Mouse (Mus musculus): ENCODE measurements around the gene Nsf. TPM values are rescaled to one million over a fixed set of nuclear protein-coding genes. Genes with fewer than 3 reads are reported as not detected.

The Nsf gene
- polyA plus RNA-seq, 1 experiment from 2014 or later: 178 TPM

DNA sequence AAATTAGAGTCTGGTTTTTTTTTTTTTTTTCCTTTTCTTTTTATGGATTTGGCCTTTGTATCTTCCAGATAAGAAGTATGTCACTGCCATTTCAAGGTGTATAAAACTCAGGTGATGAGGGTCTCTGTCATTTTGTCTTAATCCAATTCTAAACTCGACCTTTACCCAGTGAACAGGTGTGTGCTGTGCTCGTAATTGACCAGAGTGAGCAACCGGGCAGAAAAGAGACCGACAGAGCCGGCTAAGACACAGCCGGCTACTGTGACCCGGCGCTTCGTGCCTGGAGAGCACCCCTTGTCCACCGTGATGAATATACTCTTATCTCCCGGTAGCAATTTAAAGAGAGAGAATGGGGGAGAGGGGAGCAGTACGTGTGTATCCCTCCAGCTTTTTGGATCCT is 44.5 kb downstream of the Nsf start:
- peaks cover 56% of the 10 kb centered on the region for H3K36me3 ChIP-seq (replicated peaks; ENCODE audit: control insufficient read depth, insufficient read depth)
- no peak overlapping the region for H3K27ac ChIP-seq
- no peak for DNase-seq (ENCODE audit: low spot score)
- H3K27me3 ChIP-seq (ENCODE audit: control insufficient read depth, insufficient read depth, low read length): no peaks in the 10 kb centered on the region
- H3K9me3 ChIP-seq (ENCODE audit: control insufficient read depth, low read length): no peaks in the 10 kb centered on the region
- no peaks in the 10 kb centered on the region for H3K4me1 ChIP-seq (replicated peaks; ENCODE audit: control insufficient read depth, insufficient read depth, low read length)
- WGBS: 79% methylated on average over 12 of the region's 12 CpGs
- H3K9ac ChIP-seq: no peak overlapping the region
- no peak overlapping the region for H3K4me3 ChIP-seq (replicated peaks; ENCODE audit: low read length)
- H3K4me2 ChIP-seq (replicated peaks): no peak overlapping the region
- ATAC-seq (ENCODE audit: low FRiP score): no peak

DNA sequence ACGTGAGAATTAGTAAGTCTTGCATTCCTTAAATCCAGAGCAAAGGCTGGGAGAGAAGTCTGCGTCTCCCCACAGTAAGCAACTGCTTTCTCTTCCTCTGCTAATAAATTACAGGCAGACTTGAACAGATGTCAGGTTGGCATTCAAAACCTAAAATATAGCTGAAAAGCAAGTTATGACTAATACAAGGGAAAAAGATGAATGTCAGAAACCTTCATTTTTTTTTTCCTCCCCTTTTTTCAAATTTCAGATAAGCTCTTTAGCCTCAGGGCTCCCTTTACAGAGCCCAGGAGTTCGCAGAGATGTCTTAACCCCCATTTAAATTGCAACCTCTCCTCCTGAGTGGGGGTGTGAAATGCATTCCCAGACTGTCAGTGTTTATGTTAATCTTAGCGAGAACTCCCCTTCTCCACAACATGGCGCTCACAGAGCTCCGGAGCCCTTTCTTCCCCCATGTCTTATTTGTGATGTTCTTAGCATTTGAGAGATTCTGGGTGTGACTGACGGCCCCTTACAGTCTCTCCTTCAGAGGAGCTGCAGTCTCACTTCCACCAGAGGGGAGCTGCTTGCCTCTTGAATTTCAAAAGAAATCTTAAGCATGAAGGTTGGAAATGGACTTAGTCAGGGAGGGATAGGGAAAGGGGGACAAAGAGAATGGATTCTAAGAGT is 47.7 kb downstream of the Nsf start:
- Histone ChIP-seq H3K27me3 (ENCODE audit: control insufficient read depth, insufficient read depth, low read length) (no peaks in the 10 kb centered on the region), H3K4me2 (replicated peaks) (no peak overlapping the region), H3K27ac (no peak overlapping the region), H3K4me1 (replicated peaks; ENCODE audit: control insufficient read depth, insufficient read depth, low read length) (no peaks in the 10 kb centered on the region), H3K9me3 (ENCODE audit: control insufficient read depth, low read length) (no peaks in the 10 kb centered on the region), H3K4me3 (replicated peaks; ENCODE audit: low read length) (no peak overlapping the region), H3K9ac (no peak overlapping the region), H3K36me3 (replicated peaks; ENCODE audit: control insufficient read depth, insufficient read depth) (peaks cover 55% of the 10 kb centered on the region)
- no peak for DNase-seq (ENCODE audit: low spot score)
- no peak for ATAC-seq (ENCODE audit: low FRiP score)
- WGBS: 44% methylated on average over 7 of the region's 7 CpGs

DNA sequence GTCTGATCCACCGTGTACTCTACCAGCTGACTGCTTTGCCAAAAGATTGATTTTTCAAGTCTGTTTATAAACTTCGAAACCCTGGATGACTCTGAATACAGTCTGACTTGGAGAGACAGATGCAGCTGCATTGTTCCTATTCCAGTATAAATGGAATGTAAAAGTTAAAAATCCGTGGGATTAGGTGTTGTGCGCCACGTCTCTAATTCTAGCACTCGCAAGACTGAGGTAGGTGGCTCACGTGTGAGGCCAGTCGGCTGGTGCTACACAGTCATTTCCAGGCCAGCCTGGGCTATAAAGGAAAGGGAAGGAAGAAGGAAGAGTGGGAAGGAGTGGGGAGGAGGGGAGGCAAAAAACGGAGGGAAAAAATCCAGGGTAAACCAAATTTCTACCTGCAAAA is 48.4 kb downstream of the Nsf start:
- no peak overlapping the region for H3K9ac ChIP-seq
- H3K27me3 ChIP-seq (ENCODE audit: control insufficient read depth, insufficient read depth, low read length): no peaks in the 10 kb centered on the region
- H3K4me3 ChIP-seq (replicated peaks; ENCODE audit: low read length): no peak overlapping the region
- H3K4me2 ChIP-seq (replicated peaks): no peak overlapping the region
- ATAC-seq (ENCODE audit: low FRiP score) (no peak), DNase-seq (ENCODE audit: low spot score) (no peak)
- H3K27ac ChIP-seq: no peak overlapping the region
- H3K9me3 ChIP-seq (ENCODE audit: control insufficient read depth, low read length): no peaks in the 10 kb centered on the region
- 87% methylated on average over 9 of the region's 9 CpGs for WGBS
- H3K4me1 ChIP-seq (replicated peaks; ENCODE audit: control insufficient read depth, insufficient read depth, low read length): no peaks in the 10 kb centered on the region
- H3K36me3 ChIP-seq (replicated peaks; ENCODE audit: control insufficient read depth, insufficient read depth): peaks cover 59% of the 10 kb centered on the region

DNA sequence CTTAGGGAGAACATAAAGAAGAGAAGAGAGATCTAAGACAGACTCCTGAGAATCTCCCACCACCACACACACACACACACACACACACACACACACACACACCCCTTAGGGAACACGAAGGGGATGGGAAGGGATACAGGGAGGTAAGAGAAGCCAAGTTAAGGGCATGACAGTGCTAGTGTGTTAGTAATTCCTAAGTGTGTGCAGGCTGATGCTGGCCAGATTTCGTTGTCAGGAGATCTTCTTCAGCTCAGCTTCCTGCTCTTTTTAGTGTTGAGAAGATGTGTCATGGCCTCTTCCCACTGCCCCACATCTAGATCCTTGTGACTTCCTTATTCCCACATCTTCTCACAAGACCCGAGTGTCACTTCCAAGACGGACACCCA is 52.3 kb downstream of the Nsf start:
- Histone ChIP-seq H3K4me2 (replicated peaks) (no peak overlapping the region), H3K36me3 (replicated peaks; ENCODE audit: control insufficient read depth, insufficient read depth) (peaks cover 44% of the 10 kb centered on the region), H3K4me1 (replicated peaks; ENCODE audit: control insufficient read depth, insufficient read depth, low read length) (no peaks in the 10 kb centered on the region), H3K9ac (no peak overlapping the region), H3K4me3 (replicated peaks; ENCODE audit: low read length) (no peak overlapping the region), H3K27me3 (ENCODE audit: control insufficient read depth, insufficient read depth, low read length) (no peaks in the 10 kb centered on the region), H3K27ac (no peak overlapping the region), H3K9me3 (ENCODE audit: control insufficient read depth, low read length) (no peaks in the 10 kb centered on the region)
- ATAC-seq (ENCODE audit: low FRiP score) (no peak), DNase-seq (ENCODE audit: low spot score) (no peak)
- WGBS: 91% methylated on average over 4 of the region's 4 CpGs

DNA sequence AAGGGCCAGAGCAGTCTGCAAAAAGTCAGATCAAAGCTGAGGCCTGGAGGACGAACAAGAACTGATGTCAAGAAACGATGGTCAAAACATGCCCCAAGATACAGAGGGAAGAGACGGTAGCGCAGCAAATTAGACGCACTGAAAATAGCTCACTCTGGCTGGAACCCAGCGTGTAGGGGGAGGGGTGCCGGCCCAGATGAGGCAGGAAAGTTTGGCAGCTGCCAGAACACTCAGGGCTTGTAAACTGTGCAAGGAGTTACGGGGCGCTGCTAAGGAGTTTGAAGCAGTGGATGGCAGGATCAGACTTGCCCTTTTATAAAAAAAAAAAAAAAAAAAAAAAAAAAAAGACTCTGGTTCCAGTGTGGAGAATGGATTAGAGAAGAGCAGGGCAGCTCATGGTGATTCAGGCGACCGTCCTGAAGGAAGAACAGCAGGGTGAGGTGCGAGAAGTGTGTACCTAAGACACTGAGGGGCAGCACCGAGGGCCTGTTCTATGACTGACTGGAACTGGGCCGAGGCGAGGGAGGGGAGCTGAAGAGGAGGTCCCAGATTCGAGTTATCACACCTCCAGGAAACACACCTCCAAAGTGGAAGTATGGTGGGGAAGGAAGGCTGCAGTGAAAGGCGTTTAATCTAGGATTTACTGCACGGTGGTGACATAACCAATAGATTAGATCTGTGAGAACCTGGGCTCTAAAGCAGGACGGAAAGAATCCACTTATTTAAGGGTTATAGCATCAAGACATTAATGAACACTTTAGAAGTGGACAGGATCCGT is 52.9 kb downstream of the Nsf start:
- 62% methylated on average over 20 of the region's 20 CpGs for WGBS
- no peak overlapping the region for H3K27ac ChIP-seq
- no peaks in the 10 kb centered on the region for H3K27me3 ChIP-seq (ENCODE audit: control insufficient read depth, insufficient read depth, low read length)
- no peak for DNase-seq (ENCODE audit: low spot score)
- peaks cover 40% of the 10 kb centered on the region for H3K36me3 ChIP-seq (replicated peaks; ENCODE audit: control insufficient read depth, insufficient read depth)
- no peaks in the 10 kb centered on the region for H3K4me1 ChIP-seq (replicated peaks; ENCODE audit: control insufficient read depth, insufficient read depth, low read length)
- H3K9ac ChIP-seq: no peak overlapping the region
- ATAC-seq (ENCODE audit: low FRiP score): no peak
- no peak overlapping the region for H3K4me3 ChIP-seq (replicated peaks; ENCODE audit: low read length)
- H3K9me3 ChIP-seq (ENCODE audit: control insufficient read depth, low read length): no peaks in the 10 kb centered on the region
- no peak overlapping the region for H3K4me2 ChIP-seq (replicated peaks)

DNA sequence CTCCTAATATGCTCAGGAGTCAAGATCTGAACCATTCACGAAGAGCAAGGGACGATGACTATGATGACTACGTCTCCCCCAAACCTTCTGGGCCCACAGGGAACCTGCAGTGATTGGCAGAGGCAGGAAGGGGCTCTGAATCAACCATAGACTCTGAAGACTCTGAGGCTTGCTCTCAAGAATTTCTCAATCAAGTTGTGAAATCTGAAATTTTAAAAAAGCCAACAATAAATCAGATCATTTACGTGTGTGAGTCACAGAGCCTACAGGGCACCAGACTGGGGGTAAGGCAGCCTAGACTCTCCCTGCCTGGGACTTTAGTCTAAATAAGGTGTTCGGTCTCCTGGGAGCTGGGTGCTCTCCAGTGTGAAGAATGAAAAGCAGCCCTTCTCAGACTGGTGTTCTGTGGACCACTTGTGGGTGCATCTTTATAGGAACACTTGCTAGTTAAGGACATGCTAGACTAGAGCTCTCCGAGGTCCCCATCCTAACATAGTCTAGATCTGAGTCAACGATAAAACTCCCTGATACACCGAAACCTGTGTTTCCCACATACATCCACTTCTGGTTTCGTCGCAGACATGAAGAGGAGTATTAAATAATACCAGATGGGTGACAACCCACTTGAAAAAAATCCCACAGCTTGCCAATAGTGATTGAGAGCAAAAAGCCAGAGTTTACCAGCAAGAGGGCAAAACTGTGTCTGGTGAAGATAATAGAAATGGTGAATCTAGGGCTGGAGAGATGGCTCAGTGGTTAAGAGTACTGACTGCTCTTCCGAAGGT is 56.7 kb downstream of the Nsf start:
- Histone ChIP-seq H3K27me3 (ENCODE audit: control insufficient read depth, insufficient read depth, low read length) (no peaks in the 10 kb centered on the region), H3K36me3 (replicated peaks; ENCODE audit: control insufficient read depth, insufficient read depth) (peaks cover 28% of the 10 kb centered on the region), H3K4me3 (replicated peaks; ENCODE audit: low read length) (no peak overlapping the region), H3K9me3 (ENCODE audit: control insufficient read depth, low read length) (no peaks in the 10 kb centered on the region), H3K4me2 (replicated peaks) (no peak overlapping the region), H3K4me1 (replicated peaks; ENCODE audit: control insufficient read depth, insufficient read depth, low read length) (no peaks in the 10 kb centered on the region), H3K9ac (no peak overlapping the region), H3K27ac (no peak overlapping the region)
- DNase-seq (ENCODE audit: low spot score) (no peak), ATAC-seq (ENCODE audit: low FRiP score) (no peak)
- WGBS: 96% methylated on average over 11 of the region's 11 CpGs

DNA sequence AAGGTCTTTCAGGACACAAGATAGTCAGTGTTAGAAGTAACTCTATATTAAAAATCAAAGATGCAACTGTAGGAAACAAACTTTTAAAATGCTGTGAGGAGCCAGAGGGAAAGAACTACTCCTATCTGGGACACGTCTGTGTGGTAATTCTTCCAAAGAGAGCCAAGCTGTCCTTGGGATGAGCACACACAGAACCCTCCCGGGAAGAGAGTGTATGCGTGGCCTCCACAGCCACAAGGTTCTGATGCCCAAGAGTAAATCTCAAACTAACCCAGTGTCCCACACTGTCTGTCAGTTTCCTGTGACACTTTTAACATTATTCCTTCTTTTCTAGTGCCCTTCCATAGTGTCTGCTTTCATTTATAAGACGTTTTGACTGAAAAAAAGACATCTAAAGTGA is 57.8 kb downstream of the Nsf start:
- Histone ChIP-seq H3K4me1 (replicated peaks; ENCODE audit: control insufficient read depth, insufficient read depth, low read length) (0 out of 2 replicates have a peak, but pooled peaks cover 3% of the 10 kb centered on the region), H3K9ac (no peak overlapping the region), H3K27me3 (ENCODE audit: control insufficient read depth, insufficient read depth, low read length) (no peaks in the 10 kb centered on the region), H3K4me3 (replicated peaks; ENCODE audit: low read length) (no peak overlapping the region), H3K4me2 (replicated peaks) (no peak overlapping the region), H3K9me3 (ENCODE audit: control insufficient read depth, low read length) (no peaks in the 10 kb centered on the region), H3K36me3 (replicated peaks; ENCODE audit: control insufficient read depth, insufficient read depth) (peaks cover 27% of the 10 kb centered on the region), H3K27ac (no peak overlapping the region)
- WGBS: 90% methylated on average over 4 of the region's 4 CpGs
- no peak for DNase-seq (ENCODE audit: low spot score)
- no peak for ATAC-seq (ENCODE audit: low FRiP score)

DNA sequence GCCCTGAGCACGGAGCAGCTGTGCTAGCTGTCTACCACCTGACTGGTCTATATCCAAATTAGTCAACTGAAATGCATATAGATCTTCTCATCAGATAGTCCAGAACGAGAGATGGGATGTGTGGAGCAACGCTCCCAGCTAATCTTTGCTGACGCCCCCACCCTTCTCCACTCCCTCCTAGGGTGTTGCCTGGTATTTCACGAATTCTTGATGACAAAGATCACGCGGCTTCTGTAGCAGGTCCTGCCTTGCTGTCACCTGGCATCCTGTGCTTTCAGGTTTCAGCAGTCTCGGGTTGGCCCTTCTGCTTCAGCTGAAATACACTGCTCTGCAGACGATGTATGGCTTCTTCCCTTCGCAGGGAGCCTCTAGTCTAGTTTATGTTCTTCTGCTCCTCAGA is 61.0 kb downstream of the Nsf start:
- Histone ChIP-seq H3K9ac (no peak overlapping the region), H3K36me3 (replicated peaks; ENCODE audit: control insufficient read depth, insufficient read depth) (0 out of 2 replicates have a peak, but pooled peaks cover 20% of the 10 kb centered on the region), H3K4me1 (replicated peaks; ENCODE audit: control insufficient read depth, insufficient read depth, low read length) (0 out of 2 replicates have a peak, but pooled peaks cover 3% of the 10 kb centered on the region), H3K27me3 (ENCODE audit: control insufficient read depth, insufficient read depth, low read length) (no peaks in the 10 kb centered on the region), H3K27ac (no peak overlapping the region), H3K4me2 (replicated peaks) (no peak overlapping the region), H3K9me3 (ENCODE audit: control insufficient read depth, low read length) (no peaks in the 10 kb centered on the region), H3K4me3 (replicated peaks; ENCODE audit: low read length) (no peak overlapping the region)
- ATAC-seq (ENCODE audit: low FRiP score) (no peak), DNase-seq (ENCODE audit: low spot score) (no peak)
- WGBS: 90% methylated on average over 10 of the region's 10 CpGs

DNA sequence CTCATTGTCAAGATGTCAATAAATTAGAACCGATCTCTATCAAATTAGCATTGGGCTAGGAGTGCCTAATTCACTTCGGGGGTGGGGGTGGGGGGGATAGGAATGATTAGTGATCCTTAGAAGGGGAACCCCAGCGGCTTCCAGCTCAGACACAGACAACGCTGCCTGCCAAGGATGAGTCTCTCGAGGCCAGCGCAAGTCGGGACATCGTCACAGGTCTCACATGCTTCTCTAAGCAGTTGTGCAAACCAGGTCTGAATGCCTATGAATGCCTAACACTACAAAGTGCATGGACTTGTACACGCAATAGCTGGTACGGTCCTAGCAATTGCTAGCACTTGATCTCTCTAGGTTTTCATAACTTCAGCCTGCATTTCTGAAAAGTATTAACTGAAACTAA is 62.1 kb downstream of the Nsf start:
- no peaks in the 10 kb centered on the region for H3K27me3 ChIP-seq (ENCODE audit: control insufficient read depth, insufficient read depth, low read length)
- WGBS: 62% methylated on average over 10 of the region's 10 CpGs
- 0 out of 2 replicates have a peak, but pooled peaks cover 20% of the 10 kb centered on the region for H3K36me3 ChIP-seq (replicated peaks; ENCODE audit: control insufficient read depth, insufficient read depth)
- no peak for DNase-seq (ENCODE audit: low spot score)
- ATAC-seq (ENCODE audit: low FRiP score): no peak
- 0 out of 2 replicates have a peak, but pooled peaks cover 3% of the 10 kb centered on the region for H3K4me1 ChIP-seq (replicated peaks; ENCODE audit: control insufficient read depth, insufficient read depth, low read length)
- H3K4me3 ChIP-seq (replicated peaks; ENCODE audit: low read length): no peak overlapping the region
- no peak overlapping the region for H3K9ac ChIP-seq
- H3K27ac ChIP-seq: no peak overlapping the region
- no peaks in the 10 kb centered on the region for H3K9me3 ChIP-seq (ENCODE audit: control insufficient read depth, low read length)
- no peak overlapping the region for H3K4me2 ChIP-seq (replicated peaks)
